ENCODE assay signal across 7 mouse cellular contexts in the genomic region with DNA sequence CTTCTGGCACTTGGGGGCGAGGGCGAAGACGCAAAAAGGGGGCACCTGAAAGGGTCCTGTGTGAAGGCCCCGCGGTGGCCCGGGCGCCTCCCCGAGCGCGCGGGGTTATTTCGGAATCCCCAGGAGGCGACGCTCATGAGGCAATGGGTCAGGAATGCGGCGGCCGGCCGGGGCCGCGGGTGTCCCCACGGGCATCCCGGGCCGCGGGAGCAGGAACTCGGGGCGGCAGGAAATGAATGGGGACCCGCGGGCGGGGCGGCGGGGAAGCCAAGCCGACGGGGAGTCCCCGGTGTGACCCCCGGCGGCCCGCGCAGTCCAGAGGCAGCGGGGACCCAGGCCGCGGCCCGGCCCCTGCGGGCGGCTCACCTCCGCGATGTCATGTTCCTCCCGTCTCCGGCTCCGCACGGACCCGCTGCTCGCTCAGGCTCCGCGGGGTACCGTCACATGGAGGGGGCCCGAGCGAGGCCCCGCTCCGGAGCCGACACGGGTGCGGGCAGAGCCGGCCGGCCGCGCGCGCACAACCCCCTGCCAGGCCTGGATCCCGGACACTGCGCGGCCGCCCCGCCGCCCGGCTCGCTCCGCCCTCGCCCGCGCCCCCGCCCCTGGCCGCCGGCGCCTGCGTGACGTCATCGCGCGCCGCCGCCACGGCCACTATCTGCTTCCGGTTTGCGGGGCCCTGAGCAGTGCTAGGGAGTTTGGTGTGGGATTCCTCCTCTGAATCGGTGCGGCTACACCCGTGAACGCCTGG. TPM values are rescaled to one million over a fixed set of nuclear protein-coding genes. Genes with fewer than 3 reads are reported as not detected.
DNase-seq lines count a peak whose midpoint lies in the region; ATAC-seq lines count a peak whose summit lies in the region.

A gene (minus strand): TSS at position 562 of the 748 bp plus-strand sequence.

- under 1% methylated on average over 79 of the region's 98 CpGs for WGBS in intestine, embryonic 16.5 days
- under 1% methylated on average over 98 of the region's 98 CpGs for WGBS in limb, embryonic 12.5 days
- WGBS in midbrain, embryonic 14.5 days, result under 1% methylated on average over 88 of the region's 98 CpGs

- no peaks in the 10 kb centered on the region for H3K27me3 ChIP-seq in intestine, embryonic 16.5 days (replicated peaks; ENCODE audit: control insufficient read depth, insufficient read depth, low read length)
- H3K27me3 ChIP-seq in limb, embryonic 12.5 days, result no peaks in the 10 kb centered on the region
- H3K27me3 ChIP-seq in midbrain, embryonic 14.5 days (ENCODE audit: control insufficient read depth, insufficient read depth, low read length), result no peaks in the 10 kb centered on the region

- no peaks in the 10 kb centered on the region for H3K36me3 ChIP-seq in intestine, embryonic 16.5 days (ENCODE audit: control insufficient read depth, insufficient read depth, low read length)
- H3K36me3 ChIP-seq in limb, embryonic 12.5 days, result no peaks in the 10 kb centered on the region
- H3K36me3 ChIP-seq in midbrain, embryonic 14.5 days (ENCODE audit: control insufficient read depth, insufficient read depth, low read length), result no peaks in the 10 kb centered on the region

- ATAC-seq in intestine, embryonic 16.5 days, result peak; percentile 94
- peak; percentile 86 for ATAC-seq in limb, embryonic 12.5 days (ENCODE audit: insufficient number of reproducible peaks, insufficient read depth, low FRiP score, low TSS enrichment, low read depth)
- peak; percentile 94 for ATAC-seq in midbrain, embryonic 14.5 days (ENCODE audit: low FRiP score, low TSS enrichment)

- DNase-seq in adrenal gland, postnatal 10 days, result peak; percentile 95
- peak; percentile 68 for DNase-seq in embryo, embryonic 11.5 days (ENCODE audit: low read depth, low spot score)
- DNase-seq in gastrocnemius, postnatal 4 days (ENCODE audit: low spot score in 2 of 2), result peak; percentile 85 to 89
- DNase-seq in midbrain, embryonic 14.5 days, result peak; percentile 94
- DNase-seq in spleen, adult 12 weeks (ENCODE audit: low spot score), result peak; percentile 80

- peak within 1 kb of the TSS; percentile 70 for H3K27ac ChIP-seq in intestine, embryonic 16.5 days (ENCODE audit: low read length)
- H3K27ac ChIP-seq in limb, embryonic 12.5 days, result peak within 1 kb of the TSS; percentile 83
- H3K27ac ChIP-seq in midbrain, embryonic 14.5 days (replicated peaks; ENCODE audit: low read depth, low read length), result peak within 1 kb of the TSS; percentile 84

- H3K9ac ChIP-seq in intestine, embryonic 16.5 days (ENCODE audit: low read depth, low read length), result peak within 1 kb of the TSS; percentile 95
- H3K9ac ChIP-seq in limb, embryonic 12.5 days (replicated peaks), result peak within 1 kb of the TSS; percentile 95
- H3K9ac ChIP-seq in midbrain, embryonic 14.5 days (replicated peaks; ENCODE audit: low read length), result peak within 1 kb of the TSS; percentile 95

- H3K4me3 ChIP-seq in intestine, embryonic 16.5 days (ENCODE audit: low read length), result peak within 1 kb of the TSS; percentile 90
- peak within 1 kb of the TSS; percentile 95 for H3K4me3 ChIP-seq in limb, embryonic 12.5 days (replicated peaks)
- H3K4me3 ChIP-seq in midbrain, embryonic 14.5 days (replicated peaks; ENCODE audit: low read depth, low read length), result peak within 1 kb of the TSS; percentile 93

- peak within 1 kb of the TSS; percentile 57 for H3K4me2 ChIP-seq in intestine, embryonic 16.5 days (ENCODE audit: low read depth, low read length)
- H3K4me2 ChIP-seq in limb, embryonic 12.5 days, result peak within 1 kb of the TSS; percentile 73
- H3K4me2 ChIP-seq in midbrain, embryonic 14.5 days (ENCODE audit: low read length), result peak within 1 kb of the TSS; percentile 89

- peaks cover 25% of the 10 kb centered on the region for H3K4me1 ChIP-seq in intestine, embryonic 16.5 days (ENCODE audit: control insufficient read depth, insufficient read depth, low read length)
- peaks cover 29% of the 10 kb centered on the region for H3K4me1 ChIP-seq in limb, embryonic 12.5 days (replicated peaks)
- H3K4me1 ChIP-seq in midbrain, embryonic 14.5 days (ENCODE audit: control insufficient read depth, insufficient read depth, low read length), result peaks cover 21% of the 10 kb centered on the region

- no peaks in the 10 kb centered on the region for H3K9me3 ChIP-seq in intestine, embryonic 16.5 days (ENCODE audit: control insufficient read depth, low read length)
- no peaks in the 10 kb centered on the region for H3K9me3 ChIP-seq in limb, embryonic 12.5 days
- no peaks in the 10 kb centered on the region for H3K9me3 ChIP-seq in midbrain, embryonic 14.5 days (ENCODE audit: control insufficient read depth, low read length)

RNA-seq across cellular contexts. Expression of the gene that starts here (rescaled TPM):
- total RNA-seq in adrenal gland, postnatal 10 days (2021), result 10 to 100 TPM; 85.8 to 88.5 TPM
- 10 to 100 TPM; 82.3 to 85.0 TPM for total RNA-seq in gastrocnemius, postnatal 4 days (2021)
- polyA plus RNA-seq in intestine, embryonic 16.5 days (2015; fragmentation: Nextera tagmentation; extraction: Ambion mirVana), result 14.3 and 15.6 TPM in 2 replicates
- polyA plus RNA-seq in limb, embryonic 12.5 days (2016; fragmentation: Nextera tagmentation; extraction: Ambion mirVana), result 23.3 and 23.8 TPM in 2 replicates
- polyA plus RNA-seq in midbrain, embryonic 14.5 days (2014; fragmentation: Nextera tagmentation; extraction: Ambion mirVana), result 29.7 and 32.7 TPM in 2 replicates

Comparison
In these comparisons a context has a peak if more than half of its experiments do, and no peak if none do; other contexts are left out.
1. Peak in every context shown above with its lines: DNase-seq, ATAC-seq, H3K4me3 ChIP-seq and H3K27ac ChIP-seq.